Mouse (Mus musculus): ENCODE results near the gene Ap5m1. TPM values are rescaled to one million over a fixed set of nuclear protein-coding genes. Genes with fewer than 3 reads are reported as not detected.

Gene Ap5m1
- total and polyA plus RNA-seq, 3 experiments = 13.7 to 15.1 TPM; not detected in 1

DNA sequence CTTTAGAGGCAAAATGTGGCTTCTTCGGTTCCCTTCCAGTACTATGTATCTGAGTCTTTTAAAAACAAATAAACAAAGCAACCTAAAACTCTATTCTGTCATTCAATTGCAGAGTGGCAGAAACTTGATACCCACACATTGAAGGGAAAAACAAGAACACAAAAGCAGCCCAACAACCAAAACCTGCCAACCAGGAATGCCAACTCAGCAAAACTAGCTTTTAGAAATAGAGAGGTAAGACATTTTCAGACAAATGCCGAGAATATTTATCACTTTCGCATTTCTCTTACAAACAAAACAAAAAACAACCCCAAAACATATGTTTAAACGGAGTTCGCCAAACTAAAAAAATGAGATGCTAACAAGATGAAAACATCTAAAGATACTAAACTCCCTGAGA lies 36.9 kb upstream of the Ap5m1 start:
- TF ChIP-seq POLR2AphosphoS2 (IDR thresholded peaks at IDR 0.05; ENCODE audit: low read length) = no peak
- no peak for TF ChIP-seq USF2 (IDR thresholded peaks at IDR 0.05; ENCODE audit: borderline replicate concordance in 1 of 2, insufficient read depth in 1 of 2, low read depth in 1 of 2, low read length in 2 of 2)
- no peak for TF ChIP-seq TBP (IDR thresholded peaks at IDR 0.05; ENCODE audit: low read depth, low read length)
- no peak for TF ChIP-seq TAL1 (IDR thresholded peaks at IDR 0.05; ENCODE audit: low read length)
- TF ChIP-seq MAFK (IDR thresholded peaks at IDR 0.05; ENCODE audit: borderline replicate concordance, low read depth, low read length) = peak; percentile 76; the same call in 1 of the 2 replicates
- H3K4me1 ChIP-seq (ENCODE audit: control insufficient read depth in 1 of 2, insufficient read depth in 2 of 2, low read length in 2 of 2) = no peaks in the 10 kb centered on the region
- no peak overlapping the region for H3K27ac ChIP-seq (ENCODE audit: control insufficient read depth, low read depth, low read length)
- H3K4me3 ChIP-seq (ENCODE audit: control insufficient read depth in 1 of 2, insufficient read depth in 1 of 2, low read depth in 2 of 2, low read length in 2 of 2) = no peak overlapping the region
- no peak for DNase-seq (ENCODE audit: low read depth, low spot score)
- H3K36me3 ChIP-seq (ENCODE audit: control insufficient read depth in 1 of 2, insufficient read depth in 2 of 2, low read length in 2 of 2) = peaks cover 2 to 19% of the 10 kb centered on the region in 2 experiments; a peak in 3 of 4 replicates
- H3K27me3 ChIP-seq (ENCODE audit: control insufficient read depth in 1 of 2, insufficient read depth in 2 of 2, low read length in 2 of 2) = no peaks in the 10 kb centered on the region
- H3K79me2 ChIP-seq (ENCODE audit: control insufficient read depth, insufficient read depth, low read length, poor library complexity) = no peaks in the 10 kb centered on the region; the same call in 1 of the 2 replicates
- H3K9ac ChIP-seq (ENCODE audit: control insufficient read depth, low read depth, low read length, poor library complexity, severe bottlenecking) = no peak overlapping the region
- H3K9me3 ChIP-seq (replicated peaks; ENCODE audit: insufficient read depth, low read length) = no peaks in the 10 kb centered on the region

DNA sequence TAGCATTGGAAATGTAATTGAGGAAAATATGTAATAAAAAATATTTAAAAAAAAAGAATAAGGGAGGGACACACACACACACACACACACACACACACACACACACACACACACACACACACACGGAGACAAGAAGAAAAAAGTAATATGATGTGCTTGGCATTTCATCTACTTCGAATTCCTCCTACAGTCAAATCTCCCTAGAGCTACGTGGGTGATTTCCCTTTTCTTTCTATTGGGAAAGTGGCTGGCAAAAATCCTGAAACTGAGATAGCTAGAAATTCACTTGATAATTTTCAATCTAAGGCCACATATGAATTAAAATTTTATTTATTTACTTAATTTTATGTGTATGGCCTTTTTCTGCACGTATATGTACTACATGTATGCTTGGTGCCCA lies 20.3 kb upstream of the Ap5m1 start:
- no peak overlapping the region for H3K27ac ChIP-seq (ENCODE audit: control insufficient read depth, low read depth, low read length)
- H3K4me3 ChIP-seq (ENCODE audit: control insufficient read depth in 1 of 2, insufficient read depth in 1 of 2, low read depth in 2 of 2, low read length in 2 of 2) = no peak overlapping the region
- no peaks in the 10 kb centered on the region for H3K9me3 ChIP-seq (replicated peaks; ENCODE audit: insufficient read depth, low read length)
- peaks cover 10 to 22% of the 10 kb centered on the region in 2 experiments for H3K36me3 ChIP-seq (ENCODE audit: control insufficient read depth in 1 of 2, insufficient read depth in 2 of 2, low read length in 2 of 2)
- DNase-seq (ENCODE audit: low read depth, low spot score) = no peak
- TF ChIP-seq MAFK (IDR thresholded peaks at IDR 0.05; ENCODE audit: borderline replicate concordance, low read depth, low read length) (no peak), NRF1 (IDR thresholded peaks at IDR 0.05; ENCODE audit: insufficient read depth, low read depth, low read length, poor library complexity, severe bottlenecking) (no peak), ETS1 (IDR thresholded peaks at IDR 0.05; ENCODE audit: low read depth, low read length) (no peak), RAD21 (IDR thresholded peaks at IDR 0.05; ENCODE audit: low read depth, low read length) (no peak)
- no peaks in the 10 kb centered on the region; the same call in 1 of the 2 replicates for H3K79me2 ChIP-seq (ENCODE audit: control insufficient read depth, insufficient read depth, low read length, poor library complexity)
- no peaks in the 10 kb centered on the region for H3K27me3 ChIP-seq (ENCODE audit: control insufficient read depth in 1 of 2, insufficient read depth in 2 of 2, low read length in 2 of 2)
- H3K4me1 ChIP-seq (ENCODE audit: control insufficient read depth in 1 of 2, insufficient read depth in 2 of 2, low read length in 2 of 2) = peaks cover 6 to 9% of the 10 kb centered on the region in 2 experiments; a peak in 3 of 4 replicates
- no peak overlapping the region for H3K9ac ChIP-seq (ENCODE audit: control insufficient read depth, low read depth, low read length, poor library complexity, severe bottlenecking)

DNA sequence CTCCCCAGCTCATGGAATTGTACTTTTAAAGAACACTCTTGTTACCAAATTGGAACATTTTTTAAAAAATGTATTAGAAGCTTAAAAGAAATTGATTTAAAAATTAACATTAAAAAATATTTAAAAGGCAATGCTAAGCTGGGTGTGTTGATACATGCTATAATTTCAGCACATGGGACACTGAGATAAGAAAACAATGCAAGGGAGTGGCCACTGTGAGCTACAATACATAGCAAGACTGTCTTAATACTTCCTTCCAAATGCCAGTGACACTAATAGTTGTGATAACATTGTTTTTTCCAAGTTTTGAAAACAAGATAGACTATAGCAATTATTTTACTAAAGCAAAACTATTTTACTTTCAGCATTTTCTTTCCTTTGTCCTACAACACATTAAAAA lies 16.4 kb upstream of the Ap5m1 start:
- H3K4me3 ChIP-seq (ENCODE audit: control insufficient read depth in 1 of 2, insufficient read depth in 1 of 2, low read depth in 2 of 2, low read length in 2 of 2) = no peak overlapping the region
- no peak overlapping the region; the same call in 1 of the 2 replicates for H3K27ac ChIP-seq (ENCODE audit: control insufficient read depth, low read depth, low read length)
- no peak overlapping the region for H3K9ac ChIP-seq (ENCODE audit: control insufficient read depth, low read depth, low read length, poor library complexity, severe bottlenecking)
- H3K27me3 ChIP-seq (ENCODE audit: control insufficient read depth in 1 of 2, insufficient read depth in 2 of 2, low read length in 2 of 2) = no peaks in the 10 kb centered on the region
- H3K36me3 ChIP-seq (ENCODE audit: control insufficient read depth in 1 of 2, insufficient read depth in 2 of 2, low read length in 2 of 2) = peaks cover 12 to 16% of the 10 kb centered on the region in 2 experiments
- TF ChIP-seq MYC (IDR thresholded peaks at IDR 0.05; ENCODE audit: low read depth, low read length) (peak; percentile 65; the same call in 1 of the 2 replicates), MXI1 (IDR thresholded peaks at IDR 0.05; ENCODE audit: low read depth, low read length) (peak; percentile 90), JUND (IDR thresholded peaks at IDR 0.05; ENCODE audit: low read depth, low read length) (no peak), EP300 (IDR thresholded peaks at IDR 0.05; ENCODE audit: low read depth in 1 of 2, low read length in 2 of 2) (peak; percentile 53 to 59), MAX (IDR thresholded peaks at IDR 0.05; ENCODE audit: low read length) (peak; percentile 73), TAL1 (IDR thresholded peaks at IDR 0.05; ENCODE audit: low read length) (peak; percentile 46), ETS1 (IDR thresholded peaks at IDR 0.05; ENCODE audit: low read depth, low read length) (peak; percentile 37; the same call in 1 of the 2 replicates), TCF12 (IDR thresholded peaks at IDR 0.05; ENCODE audit: low read depth, low read length) (peak; percentile 44; the same call in 1 of the 2 replicates), MEF2A (IDR thresholded peaks at IDR 0.05; ENCODE audit: extremely low read depth, insufficient replicate concordance, low read depth, low read length, poor library complexity, severe bottlenecking) (no peak), RCOR1 (IDR thresholded peaks at IDR 0.05; ENCODE audit: low read depth, low read length) (0 out of 2 replicates have a peak, but pooled peaks have one; percentile 41), KAT2A (conservative IDR thresholded peaks at IDR 0.05; ENCODE audit: low read depth, low read length) (no peak), SIN3A (IDR thresholded peaks at IDR 0.05; ENCODE audit: low read length) (peak; percentile 85), GATA1 (IDR thresholded peaks at IDR 0.05; ENCODE audit: low read depth, low read length) (peak; percentile 77)
- peaks cover 3% of the 10 kb centered on the region; the same call in 1 of the 2 replicates for H3K79me2 ChIP-seq (ENCODE audit: control insufficient read depth, insufficient read depth, low read length, poor library complexity)
- no peaks in the 10 kb centered on the region for H3K9me3 ChIP-seq (replicated peaks; ENCODE audit: insufficient read depth, low read length)
- peak; percentile 66 for DNase-seq (ENCODE audit: low read depth, low spot score)
- H3K4me1 ChIP-seq (ENCODE audit: control insufficient read depth in 1 of 2, insufficient read depth in 2 of 2, low read length in 2 of 2) = peaks cover 6 to 9% of the 10 kb centered on the region in 2 experiments; a peak in 3 of 4 replicates
